25 mouse cellular contexts compared by ENCODE assay signal in genomic region chr2:33515856-33516255, GRCm38 (mm10). TPM values are rescaled to one million over a fixed set of nuclear protein-coding genes. Genes with fewer than 3 reads are reported as not detected.
A peak's percentile ranks its signal among the peaks of the same experiment; 100 is the strongest.
DNase-seq lines count a peak whose midpoint lies in the region; ATAC-seq and TF ChIP-seq lines count a peak whose summit lies in the region.
"Had no signal": no experiment of that assay in that cellular context is flagged by ENCODE, and none has a peak within 500 bp of the region (broad histone marks: within the 10 kb centered on the region; RNA-seq: fewer than 3 reads in every experiment).

No protein-coding gene starts in this region.

- H3K4me3 ChIP-seq in midbrain, embryonic 14.5 days (replicated peaks; ENCODE audit: low read depth, low read length) = no peak overlapping the region
- H3K4me3 ChIP-seq in midbrain, embryonic 10.5 days = no peak overlapping the region
- no peak overlapping the region for H3K4me3 ChIP-seq in hindbrain, postnatal 0 days (ENCODE audit: low read length)
- H3K4me3 ChIP-seq in limb, embryonic 12.5 days (replicated peaks) = peak overlapping the region; percentile 9; the same call in 1 of the 2 replicates
- H3K4me3 ChIP-seq in forebrain, embryonic 12.5 days (replicated peaks) = no peak overlapping the region
- H3K4me3 ChIP-seq: embryonic facial prominence, embryonic 13.5 days; forebrain, embryonic 15.5 days; heart, embryonic 15.5 days; left cerebral cortex, adult 2 months; stomach, embryonic 15.5 days had no signal

- H3K27ac ChIP-seq in midbrain, embryonic 14.5 days (replicated peaks; ENCODE audit: low read depth, low read length) = no peak overlapping the region
- no peak overlapping the region for H3K27ac ChIP-seq in midbrain, embryonic 10.5 days (replicated peaks)
- H3K27ac ChIP-seq in hindbrain, postnatal 0 days = no peak overlapping the region
- no peak overlapping the region for H3K27ac ChIP-seq in limb, embryonic 12.5 days
- H3K27ac ChIP-seq in forebrain, embryonic 12.5 days = no peak overlapping the region
- H3K27ac ChIP-seq: embryonic facial prominence, embryonic 13.5 days; forebrain, embryonic 15.5 days; heart, embryonic 15.5 days; left cerebral cortex, adult 2 months; stomach, embryonic 15.5 days had no signal

- H3K4me1 ChIP-seq in midbrain, embryonic 14.5 days (ENCODE audit: control insufficient read depth, insufficient read depth, low read length) = 0 out of 2 replicates have a peak, but pooled peaks cover 6% of the 10 kb centered on the region
- H3K4me1 ChIP-seq in midbrain, embryonic 10.5 days = no peaks in the 10 kb centered on the region
- H3K4me1 ChIP-seq in hindbrain, postnatal 0 days (ENCODE audit: insufficient read depth, low read length) = no peaks in the 10 kb centered on the region
- H3K4me1 ChIP-seq in limb, embryonic 12.5 days (replicated peaks) = peaks cover 14% of the 10 kb centered on the region
- no peaks in the 10 kb centered on the region for H3K4me1 ChIP-seq in forebrain, embryonic 12.5 days
- H3K4me1 ChIP-seq: embryonic facial prominence, embryonic 13.5 days; forebrain, embryonic 15.5 days; heart, embryonic 15.5 days; stomach, embryonic 15.5 days had no signal

- no peaks in the 10 kb centered on the region for H3K27me3 ChIP-seq in midbrain, embryonic 14.5 days (ENCODE audit: control insufficient read depth, insufficient read depth, low read length)
- 0 out of 2 replicates have a peak, but pooled peaks cover 4% of the 10 kb centered on the region for H3K27me3 ChIP-seq in midbrain, embryonic 10.5 days (ENCODE audit: low read depth, poor library complexity, severe bottlenecking)
- H3K27me3 ChIP-seq in hindbrain, postnatal 0 days (ENCODE audit: insufficient read depth, low read length) = no peaks in the 10 kb centered on the region
- peaks cover 15% of the 10 kb centered on the region; the same call in 1 of the 2 replicates for H3K27me3 ChIP-seq in limb, embryonic 12.5 days
- no peaks in the 10 kb centered on the region for H3K27me3 ChIP-seq in forebrain, embryonic 12.5 days
- H3K27me3 ChIP-seq: embryonic facial prominence, embryonic 13.5 days; forebrain, embryonic 15.5 days; Patski; stomach, embryonic 15.5 days had no signal

- H3K9me3 ChIP-seq in midbrain, embryonic 14.5 days (ENCODE audit: control insufficient read depth, low read length) = no peaks in the 10 kb centered on the region
- 0 out of 2 replicates have a peak, but pooled peaks cover 3% of the 10 kb centered on the region for H3K9me3 ChIP-seq in midbrain, embryonic 10.5 days (replicated peaks)
- no peaks in the 10 kb centered on the region for H3K9me3 ChIP-seq in hindbrain, postnatal 0 days (ENCODE audit: low read length)
- H3K9me3 ChIP-seq in limb, embryonic 12.5 days = 0 out of 2 replicates have a peak, but pooled peaks cover 8% of the 10 kb centered on the region
- H3K9me3 ChIP-seq in forebrain, embryonic 12.5 days = no peaks in the 10 kb centered on the region
- H3K9me3 ChIP-seq: forebrain, embryonic 15.5 days; heart, embryonic 15.5 days; stomach, embryonic 15.5 days had no signal

- no peaks in the 10 kb centered on the region for H3K36me3 ChIP-seq in midbrain, embryonic 14.5 days (ENCODE audit: control insufficient read depth, insufficient read depth, low read length)
- no peaks in the 10 kb centered on the region for H3K36me3 ChIP-seq in midbrain, embryonic 10.5 days
- H3K36me3 ChIP-seq in hindbrain, postnatal 0 days (ENCODE audit: insufficient read depth, low read length) = no peaks in the 10 kb centered on the region
- H3K36me3 ChIP-seq in limb, embryonic 12.5 days = no peaks in the 10 kb centered on the region
- H3K36me3 ChIP-seq in forebrain, embryonic 12.5 days (replicated peaks) = no peaks in the 10 kb centered on the region
- H3K36me3 ChIP-seq: embryonic facial prominence, embryonic 13.5 days; forebrain, embryonic 15.5 days; heart, embryonic 15.5 days; stomach, embryonic 15.5 days had no signal

- 63% methylated on average over 19 of the region's 19 CpGs for WGBS in midbrain, embryonic 14.5 days
- WGBS in midbrain, embryonic 10.5 days = 78% methylated on average over 19 of the region's 19 CpGs
- 64% methylated on average over 19 of the region's 19 CpGs for WGBS in hindbrain, postnatal 0 days
- 32% methylated on average over 19 of the region's 19 CpGs for WGBS in limb, embryonic 12.5 days
- 81% methylated on average over 19 of the region's 19 CpGs for WGBS in forebrain, embryonic 12.5 days

- no peak for TF ChIP-seq CTCF in hindbrain, postnatal 0 days (IDR thresholded peaks at IDR 0.05; ENCODE audit: low read depth)

- no peak overlapping the region for H3K4me2 ChIP-seq in midbrain, embryonic 14.5 days (ENCODE audit: low read length)
- H3K4me2 ChIP-seq in hindbrain, postnatal 0 days (ENCODE audit: low read depth, low read length) = no peak overlapping the region
- H3K4me2 ChIP-seq in limb, embryonic 12.5 days = peak overlapping the region; percentile 43
- no peak overlapping the region for H3K4me2 ChIP-seq in forebrain, embryonic 12.5 days
- H3K4me2 ChIP-seq: embryonic facial prominence, embryonic 13.5 days; forebrain, embryonic 15.5 days; heart, embryonic 15.5 days; stomach, embryonic 15.5 days had no signal

- ATAC-seq in midbrain, embryonic 14.5 days (ENCODE audit: low FRiP score, low TSS enrichment) = no peak
- ATAC-seq in hindbrain, postnatal 0 days = no peak
- ATAC-seq in limb, embryonic 12.5 days (ENCODE audit: insufficient number of reproducible peaks, insufficient read depth, low FRiP score, low TSS enrichment, low read depth) = no peak
- ATAC-seq in forebrain, embryonic 12.5 days (ENCODE audit: low FRiP score) = no peak
- ATAC-seq: forebrain, embryonic 15.5 days; Patski had no signal

- peak; percentile 31 for DNase-seq in midbrain, embryonic 14.5 days
- no peak for DNase-seq in midbrain, embryonic 10.5 days (ENCODE audit: low spot score)
- peak; percentile 4 for DNase-seq in hindbrain, postnatal 0 days (ENCODE audit: low spot score)
- DNase-seq in MN1 (ENCODE audit: low spot score) = no peak
- no peak for DNase-seq in lung, postnatal 14 days
- DNase-seq: adrenal gland, postnatal 10 days; cerebellum, adult 11 months; cerebellum, postnatal 10 days; gastrocnemius, postnatal 14 days; heart, postnatal 4 days; kidney, adult 18-20 months; kidney, postnatal 25 days; layer of hippocampus, adult 9-11 months; lung, adult 18-20 months; lung, postnatal 36 days; retina, postnatal 1 day; thymus, adult 18-20 months had no signal

- no peak overlapping the region for H3K9ac ChIP-seq in midbrain, embryonic 14.5 days (replicated peaks; ENCODE audit: low read length)
- no peak overlapping the region for H3K9ac ChIP-seq in hindbrain, postnatal 0 days (replicated peaks; ENCODE audit: low read length)
- H3K9ac ChIP-seq in limb, embryonic 12.5 days (replicated peaks) = no peak overlapping the region
- no peak overlapping the region for H3K9ac ChIP-seq in forebrain, embryonic 12.5 days
- H3K9ac ChIP-seq: embryonic facial prominence, embryonic 13.5 days; forebrain, embryonic 15.5 days; heart, embryonic 15.5 days; stomach, embryonic 15.5 days had no signal

RNA-seq across cellular contexts. Expression of gene Zbtb43, which starts 47.5 kb away (rescaled TPM):
- 29.9 and 33.0 TPM in 2 replicates for polyA plus RNA-seq in midbrain, embryonic 14.5 days (2014; fragmentation: Nextera tagmentation; extraction: Ambion mirVana)
- 20.3 and 25.3 TPM in 2 replicates for polyA plus RNA-seq in midbrain, embryonic 10.5 days (2016; fragmentation: Nextera tagmentation; extraction: Ambion mirVana)
- 19.3 and 23.0 TPM in 2 replicates for total RNA-seq in hindbrain, postnatal 0 days (2014; rRNA removed)
- polyA plus RNA-seq in hindbrain, postnatal 0 days (2015; fragmentation: Nextera tagmentation; extraction: Ambion mirVana) = 19.6 and 20.5 TPM in 2 replicates
- polyA plus RNA-seq in limb, embryonic 12.5 days (2016; fragmentation: Nextera tagmentation; extraction: Ambion mirVana) = 18.4 and 18.7 TPM in 2 replicates
- 28.2 and 30.2 TPM in 2 replicates for polyA plus RNA-seq in forebrain, embryonic 12.5 days (2016; fragmentation: Nextera tagmentation; extraction: Ambion mirVana)

Comparison
In these comparisons a context has a peak if more than half of its experiments do, and no peak if none do; other contexts are left out.
1. DNase-seq: peak in midbrain, embryonic 14.5 days (single experiment) and hindbrain, postnatal 0 days (single experiment); none in midbrain, embryonic 10.5 days (single experiment), MN1 (single experiment) and lung, postnatal 14 days (single experiment).